Mouse (Mus musculus) cerebral cortex, adult 2 months (tissue): ENCODE results near the gene Otub2.

Experiments
- WGBS: fragments of 180-500 bp; shearing (Covaris S2); methylation state at CpG from one replicate; pipeline ENCODE4 v1.1.7; 2018; 5-methylcytosine and 5-hydroxymethylcytosine counted together

The Otub2 gene

GRCm38 (mm10) chr12:103444261-103444660 lies 55.8 kb downstream of the Otub2 start:
- WGBS, result 57% methylated on average over 6 of the region's 7 CpGs

- 77% methylated on average over 3 of the region's 3 CpGs for whole genome bisulfite sequencing
These were observed 56.6 kb downstream of the Otub2 start for GRCm38 (mm10) chr12:103445060-103445459.
